Mouse (Mus musculus): ENCODE data around the gene Kcnj9. TPM values are rescaled to one million over a fixed set of nuclear protein-coding genes. Genes with fewer than 3 reads are reported as not detected.

Gene Kcnj9
- total RNA-seq, 2 experiments from 2014 or later, result not detected

GRCm38 (mm10) chr1:172297611-172298537 lies 31.2 kb downstream of the Kcnj9 start, which contains the start of gene Atp1a2:
Gene Atp1a2 (minus strand): TSS chr1:172298064.
- ATAC-seq (replicated peaks; ENCODE audit: poor library complexity, severe bottlenecking), result no peak

DNA sequence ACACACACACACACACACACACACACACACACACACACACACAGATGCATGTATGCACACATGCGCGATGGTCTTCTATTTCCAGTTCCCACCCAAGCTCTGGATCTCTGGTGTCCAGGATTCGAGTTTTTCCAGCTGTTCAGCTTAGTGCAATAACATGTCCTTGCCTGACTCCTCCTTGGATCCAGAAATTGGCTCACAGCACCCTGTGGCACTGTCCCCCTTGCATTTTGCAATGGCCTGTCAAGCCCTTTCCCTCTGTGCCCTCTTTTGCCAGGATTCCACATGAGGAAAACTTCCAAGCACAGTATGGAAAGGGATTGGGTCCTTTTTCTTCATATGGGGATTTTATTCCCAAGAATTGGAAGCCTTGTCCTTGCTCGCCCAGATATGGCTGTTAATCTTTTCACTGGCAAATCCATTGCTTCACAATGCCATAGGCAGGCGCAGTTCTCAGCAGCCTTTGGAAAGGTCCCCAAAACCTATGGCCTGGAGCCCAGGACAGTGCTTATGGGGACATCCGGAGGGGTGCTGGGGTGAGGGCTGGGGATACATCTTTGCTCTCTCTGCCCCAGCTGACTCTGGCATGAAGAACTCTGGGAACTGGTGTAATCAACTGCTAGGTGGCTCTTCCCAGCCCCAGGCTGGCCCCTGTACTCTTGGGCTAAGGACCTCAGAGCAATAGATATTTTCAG lies 32.2 kb downstream of the Kcnj9 start:
- no peak for ATAC-seq (replicated peaks; ENCODE audit: poor library complexity, severe bottlenecking)

GRCm38 (mm10) chr1:172295751-172296197 lies 33.3 kb downstream of the Kcnj9 start:
- ATAC-seq (replicated peaks; ENCODE audit: poor library complexity, severe bottlenecking), result no peak

DNA sequence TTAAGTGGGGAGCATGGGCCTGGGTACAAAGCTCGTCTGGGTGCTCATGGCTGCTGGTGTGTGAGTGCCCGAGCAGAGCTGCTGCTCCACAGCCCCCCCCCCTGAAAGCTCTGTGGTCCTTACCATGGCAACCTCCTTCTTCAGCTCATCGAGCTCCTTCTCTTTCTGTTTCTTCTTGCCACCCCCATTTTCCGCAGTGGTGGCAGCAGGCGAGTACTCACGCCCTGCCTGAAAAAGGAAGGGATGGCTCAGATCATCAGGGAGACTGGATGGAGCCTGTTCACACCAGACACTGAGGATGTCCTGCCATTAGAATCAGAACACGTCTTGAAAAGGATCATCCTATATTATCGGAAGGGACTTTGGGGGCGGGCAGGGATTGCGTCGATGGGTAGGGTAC lies 35.7 kb downstream of the Kcnj9 start:
- no peak for ATAC-seq (replicated peaks; ENCODE audit: poor library complexity, severe bottlenecking)

- no peak for ATAC-seq (replicated peaks; ENCODE audit: poor library complexity, severe bottlenecking)
Observed at GRCm38 (mm10) chr1:172292880-172293279, 36.2 kb downstream of the Kcnj9 start.

DNA sequence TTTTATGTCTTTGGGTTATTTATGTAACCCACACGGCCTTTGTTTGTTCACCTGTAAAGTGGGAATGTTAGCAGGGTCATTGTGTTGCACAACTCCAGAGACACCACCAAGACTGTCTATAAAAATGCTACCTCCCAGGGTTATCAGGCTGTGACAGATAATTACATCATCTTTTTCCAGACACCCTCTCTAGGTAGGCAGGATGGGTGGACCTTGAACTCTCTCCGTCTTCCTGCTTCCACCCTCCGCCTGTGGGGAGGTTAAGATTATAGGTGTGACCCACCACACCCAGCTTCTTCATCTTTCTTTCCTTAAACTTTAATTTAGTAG lies 39.5 kb downstream of the Kcnj9 start:
- ATAC-seq (replicated peaks; ENCODE audit: poor library complexity, severe bottlenecking), result no peak

DNA sequence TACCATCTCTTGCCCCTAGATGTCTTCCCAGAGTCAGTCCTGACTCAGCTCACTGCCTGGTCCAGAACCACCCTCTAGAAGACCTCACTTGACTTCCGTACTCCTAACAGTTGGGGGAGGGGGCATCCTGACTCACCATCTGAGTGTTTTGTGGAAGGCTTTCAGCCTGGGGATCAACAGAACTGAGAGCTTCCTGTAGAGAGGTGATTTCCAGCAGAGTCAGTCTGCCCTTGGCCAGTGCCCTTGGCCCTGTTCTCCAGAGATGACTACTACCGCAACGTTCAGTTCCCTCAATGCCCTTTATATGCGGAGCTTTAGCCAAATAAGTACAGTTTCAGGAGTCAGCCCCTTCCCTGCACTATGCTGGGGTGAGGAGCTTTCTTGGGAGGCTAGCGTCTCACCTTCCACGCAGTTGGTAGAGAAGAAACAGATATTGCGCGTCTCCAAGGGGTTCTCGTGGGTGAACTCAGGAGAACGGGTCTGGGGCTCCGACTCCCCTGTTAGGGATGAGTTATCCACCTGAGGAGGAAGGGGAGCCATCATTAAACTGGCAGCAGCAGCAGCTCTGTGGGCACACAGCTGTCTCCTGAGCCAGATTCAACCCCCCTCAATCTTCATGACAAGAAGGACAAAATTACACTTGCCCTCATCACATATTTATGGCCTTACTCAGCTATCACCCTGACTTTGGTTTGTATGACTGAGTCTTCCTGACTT lies 40.1 kb downstream of the Kcnj9 start:
- ATAC-seq (replicated peaks; ENCODE audit: poor library complexity, severe bottlenecking), result no peak

DNA sequence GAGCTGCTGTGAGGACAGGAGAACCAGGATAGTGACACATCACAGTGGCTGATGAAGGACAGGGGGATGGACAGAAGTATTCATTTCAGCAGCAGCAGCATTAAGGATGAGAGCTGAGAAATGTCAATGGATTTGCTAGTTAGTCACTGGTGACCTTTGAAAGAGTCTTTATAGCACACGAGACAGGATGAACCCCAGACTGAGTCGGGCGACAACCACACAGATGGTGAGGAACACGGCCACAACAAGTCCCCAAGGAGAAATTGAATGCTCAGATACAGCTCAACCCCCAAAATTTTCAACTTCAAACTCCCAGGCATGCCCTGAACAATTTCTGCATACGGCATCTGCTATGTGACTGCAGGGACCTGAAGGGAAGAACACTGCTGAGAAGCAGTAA lies 42.4 kb downstream of the Kcnj9 start:
- ATAC-seq (replicated peaks; ENCODE audit: poor library complexity, severe bottlenecking), result no peak

DNA sequence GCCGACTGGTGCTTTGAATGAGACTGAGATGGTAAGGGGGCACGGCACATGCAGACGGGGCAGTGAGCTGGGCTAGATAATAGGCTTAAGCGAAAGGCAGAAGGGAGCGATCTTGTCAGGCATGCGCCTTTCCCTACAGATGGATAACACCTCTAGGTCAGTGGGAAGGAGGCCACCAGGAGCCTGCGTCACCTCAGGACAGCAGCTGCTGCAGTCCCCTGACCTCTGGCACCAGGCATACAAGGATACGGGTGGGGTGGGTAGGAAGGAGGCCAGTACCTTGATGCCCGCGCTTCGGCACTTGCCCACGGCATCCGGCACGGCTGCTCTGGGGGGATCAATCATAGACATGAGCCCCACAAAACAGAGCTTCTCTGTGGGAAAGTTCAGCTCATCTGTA lies 44.9 kb downstream of the Kcnj9 start:
- ATAC-seq (replicated peaks; ENCODE audit: poor library complexity, severe bottlenecking), result no peak

GRCm38 (mm10) chr1:172283073-172283472 lies 46.0 kb downstream of the Kcnj9 start:
- no peak for ATAC-seq (replicated peaks; ENCODE audit: poor library complexity, severe bottlenecking)

- no peak for ATAC-seq (replicated peaks; ENCODE audit: poor library complexity, severe bottlenecking)
Observed at GRCm38 (mm10) chr1:172281522-172282254, 47.4 kb downstream of the Kcnj9 start.

- ATAC-seq (replicated peaks; ENCODE audit: poor library complexity, severe bottlenecking), result no peak
Observed at GRCm38 (mm10) chr1:172279768-172280509, 49.2 kb downstream of the Kcnj9 start.

DNA sequence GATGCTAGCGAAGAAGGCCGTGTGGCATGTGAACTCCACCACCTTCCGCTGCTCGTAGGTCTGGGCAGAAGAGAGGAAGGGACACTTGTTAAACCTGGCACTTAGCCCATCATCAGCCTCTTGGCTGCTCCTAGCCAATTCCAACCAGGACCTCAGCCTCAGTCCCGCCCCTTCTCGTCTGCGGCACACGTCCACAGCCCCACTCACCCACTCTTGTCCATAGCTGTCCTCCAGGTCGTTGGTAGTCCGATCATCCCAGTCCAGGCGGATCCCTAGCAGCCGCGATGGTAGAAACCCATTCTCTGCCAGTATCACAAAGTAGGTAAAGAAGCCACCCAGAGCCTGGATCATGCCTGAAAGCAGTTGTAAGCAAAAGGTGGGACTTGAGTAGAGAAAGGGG lies 50.8 kb downstream of the Kcnj9 start:
- no peak for ATAC-seq (replicated peaks; ENCODE audit: poor library complexity, severe bottlenecking)

- ATAC-seq (replicated peaks; ENCODE audit: poor library complexity, severe bottlenecking), result peak; percentile 93
Observed at GRCm38 (mm10) chr1:172277172-172277571, 51.9 kb downstream of the Kcnj9 start.

DNA sequence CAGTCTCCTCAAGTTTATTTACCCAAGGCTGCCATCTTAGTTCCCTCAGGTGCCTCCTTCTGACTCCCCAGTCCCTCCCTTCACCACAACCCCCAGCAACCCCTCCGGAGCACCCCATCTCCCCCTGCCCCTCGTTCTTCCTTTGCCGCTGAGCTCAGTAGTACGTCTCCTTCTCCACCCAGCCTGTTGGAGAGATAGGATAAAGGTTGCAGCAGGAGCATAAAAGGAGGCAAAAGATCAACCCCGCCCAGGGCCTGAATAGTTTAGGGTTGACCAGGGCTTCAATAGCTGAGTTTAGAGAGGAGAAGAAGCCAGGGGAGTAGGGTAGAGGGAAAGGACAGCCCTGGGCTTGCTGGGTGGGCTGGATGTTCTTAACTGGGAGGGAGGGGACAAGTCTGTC lies 54.6 kb downstream of the Kcnj9 start:
- no peak for ATAC-seq (replicated peaks; ENCODE audit: poor library complexity, severe bottlenecking)

GRCm38 (mm10) chr1:172274116-172274515 lies 55.0 kb downstream of the Kcnj9 start:
- ATAC-seq (replicated peaks; ENCODE audit: poor library complexity, severe bottlenecking), result no peak

DNA sequence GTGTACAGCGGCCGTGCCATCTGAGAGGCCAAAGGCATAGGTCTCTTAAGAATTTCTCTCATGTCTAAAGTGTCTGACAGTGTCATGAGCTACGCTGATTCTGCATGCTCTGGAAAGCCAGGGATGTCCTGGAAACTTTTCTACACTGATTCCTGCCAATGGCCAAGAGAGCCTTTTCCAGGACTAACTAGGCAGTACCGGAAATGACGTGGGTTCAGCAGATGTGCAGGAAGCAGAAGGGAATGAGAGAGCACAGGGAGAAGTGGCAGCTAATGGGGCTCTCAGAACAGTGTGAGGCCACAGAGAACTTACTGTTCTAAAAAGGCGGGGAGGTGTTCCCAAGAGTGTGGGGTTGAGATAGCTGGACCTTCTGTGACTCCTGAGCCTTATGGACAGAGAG lies 55.7 kb downstream of the Kcnj9 start:
- ATAC-seq (replicated peaks; ENCODE audit: poor library complexity, severe bottlenecking), result no peak

DNA sequence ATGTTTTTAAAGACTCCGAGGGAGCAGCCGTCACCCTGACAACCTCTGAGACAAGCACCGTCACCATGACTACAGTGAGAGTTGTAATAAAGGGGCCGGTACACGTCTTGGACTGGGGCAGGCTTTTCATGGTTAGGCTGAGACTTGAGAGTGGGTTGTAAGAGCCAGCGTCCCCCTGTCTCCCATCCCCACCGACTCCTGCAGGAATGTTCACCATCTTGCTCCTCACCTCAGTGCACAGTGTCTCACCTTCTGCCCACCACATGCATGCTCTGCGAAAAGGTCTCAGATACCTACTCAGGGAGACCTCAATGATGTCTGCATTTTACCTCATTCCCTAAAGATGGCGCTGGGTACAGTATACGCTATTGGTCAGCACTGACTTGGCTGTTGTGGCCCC lies 57.4 kb downstream of the Kcnj9 start:
- ATAC-seq (replicated peaks; ENCODE audit: poor library complexity, severe bottlenecking), result no peak

DNA sequence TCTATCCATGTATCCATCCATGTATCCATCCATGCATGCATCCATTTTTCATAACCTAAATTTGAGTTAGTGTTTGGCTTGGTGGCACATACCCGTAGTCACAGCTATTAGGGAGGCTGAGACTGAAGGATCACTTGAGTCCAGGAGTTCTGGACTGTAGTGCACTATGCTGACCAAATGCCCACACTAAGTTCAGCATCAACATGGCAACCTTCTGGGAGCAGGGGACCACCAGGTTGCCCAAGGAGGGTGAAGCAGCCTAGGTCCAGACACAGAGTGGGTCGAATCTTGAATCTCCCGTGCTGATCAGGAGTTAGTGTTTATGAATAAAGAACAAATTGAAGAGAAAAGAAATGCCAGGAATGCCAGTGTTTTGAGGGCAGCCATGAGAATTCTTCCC lies 57.9 kb downstream of the Kcnj9 start:
- ATAC-seq (replicated peaks; ENCODE audit: poor library complexity, severe bottlenecking), result no peak

Measured in granulocyte monocyte progenitor cell, adult 5-6 weeks (primary cell).